Mouse (Mus musculus): ENCODE data around the gene Grip1. TPM values are rescaled to one million over a fixed set of nuclear protein-coding genes. Genes with fewer than 3 reads are reported as not detected.

Grip1 gene
- polyA plus RNA-seq, 1 experiment from 2014 or later: 2.3 TPM

DNA sequence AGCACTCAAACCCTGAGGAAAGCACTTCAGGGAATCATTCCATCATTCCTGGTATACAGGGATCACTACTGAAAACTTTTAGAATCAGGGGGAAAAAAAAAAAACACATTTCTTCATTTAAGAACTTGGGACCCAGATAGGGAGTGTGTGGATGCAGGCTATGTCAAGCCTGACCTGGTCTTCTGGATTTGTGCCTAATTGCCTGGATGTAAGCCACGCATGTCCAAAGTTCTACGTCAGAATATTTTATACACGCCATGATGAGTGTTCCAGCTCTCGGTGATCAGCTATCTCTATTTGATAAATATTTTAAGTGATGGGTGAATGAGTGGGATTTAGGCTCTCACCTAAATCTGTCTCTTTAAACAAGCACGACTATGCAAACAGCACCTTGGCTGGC, 552.0 kb downstream of the Grip1 start:
- 55% methylated on average over 5 of the region's 5 CpGs for WGBS
- Histone ChIP-seq H3K27me3 (replicated peaks) (no peaks in the 10 kb centered on the region), H3K4me3 (replicated peaks) (no peak overlapping the region), H3K4me2 (no peak overlapping the region), H3K4me1 (no peaks in the 10 kb centered on the region), H3K9ac (no peak overlapping the region), H3K9me3 (no peaks in the 10 kb centered on the region), H3K27ac (no peak overlapping the region), H3K36me3 (no peaks in the 10 kb centered on the region)
- ATAC-seq (ENCODE audit: insufficient read depth, low FRiP score, low read depth): no peak

GRCm38 (mm10) chr10:120012331-120012730, 558.7 kb downstream of the Grip1 start:
- no peaks in the 10 kb centered on the region for H3K4me1 ChIP-seq
- no peak overlapping the region for H3K27ac ChIP-seq
- H3K4me3 ChIP-seq (replicated peaks): no peak overlapping the region
- ATAC-seq (ENCODE audit: insufficient read depth, low FRiP score, low read depth): no peak
- H3K9me3 ChIP-seq: no peaks in the 10 kb centered on the region
- no peak overlapping the region for H3K9ac ChIP-seq
- no peak overlapping the region for H3K4me2 ChIP-seq
- WGBS: 91% methylated on average over 13 of the region's 13 CpGs
- H3K27me3 ChIP-seq (replicated peaks): no peaks in the 10 kb centered on the region
- H3K36me3 ChIP-seq: no peaks in the 10 kb centered on the region

DNA sequence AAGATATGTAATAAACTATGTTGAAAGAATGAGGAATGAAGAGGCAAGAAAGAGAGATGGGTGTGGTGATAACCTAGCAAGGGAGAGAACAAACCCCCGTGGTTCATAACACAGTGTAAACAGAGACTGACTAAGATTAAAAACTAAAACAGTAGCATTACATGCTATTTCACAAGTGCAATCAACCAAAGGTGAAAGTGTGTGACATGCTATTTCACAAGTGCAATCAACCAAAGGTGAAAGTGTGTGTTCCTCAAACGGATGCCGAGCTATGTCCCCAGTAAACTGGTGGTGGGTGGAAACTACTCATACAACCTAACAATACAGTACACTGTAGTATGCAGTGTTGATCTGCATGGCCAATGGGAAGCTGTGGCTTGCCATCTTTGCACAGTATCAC, 561.5 kb downstream of the Grip1 start:
- 51% methylated on average over 3 of the region's 3 CpGs for WGBS
- no peaks in the 10 kb centered on the region for H3K27me3 ChIP-seq (replicated peaks)
- H3K36me3 ChIP-seq: no peaks in the 10 kb centered on the region
- no peak overlapping the region for H3K9ac ChIP-seq
- H3K9me3 ChIP-seq: no peaks in the 10 kb centered on the region
- H3K27ac ChIP-seq: no peak overlapping the region
- H3K4me2 ChIP-seq: no peak overlapping the region
- no peak overlapping the region for H3K4me3 ChIP-seq (replicated peaks)
- H3K4me1 ChIP-seq: no peaks in the 10 kb centered on the region
- no peak for ATAC-seq (ENCODE audit: insufficient read depth, low FRiP score, low read depth)

- no peaks in the 10 kb centered on the region for H3K9me3 ChIP-seq
- no peaks in the 10 kb centered on the region for H3K27me3 ChIP-seq (replicated peaks)
- no peaks in the 10 kb centered on the region for H3K36me3 ChIP-seq
- H3K27ac ChIP-seq: no peak overlapping the region
- 85% methylated on average over 10 of the region's 10 CpGs for whole genome bisulfite sequencing
- no peak overlapping the region for H3K4me3 ChIP-seq (replicated peaks)
- no peaks in the 10 kb centered on the region for H3K4me1 ChIP-seq
- H3K4me2 ChIP-seq: no peak overlapping the region
- H3K9ac ChIP-seq: no peak overlapping the region
- no peak for ATAC-seq (ENCODE audit: insufficient read depth, low FRiP score, low read depth)
Observed at GRCm38 (mm10) chr10:120026437-120026836, 572.8 kb downstream of the Grip1 start.

- H3K9ac ChIP-seq: no peak overlapping the region
- no peak for ATAC-seq (ENCODE audit: insufficient read depth, low FRiP score, low read depth)
- WGBS: 83% methylated on average over 6 of the region's 6 CpGs
- H3K4me3 ChIP-seq (replicated peaks): no peak overlapping the region
- H3K27me3 ChIP-seq (replicated peaks): no peaks in the 10 kb centered on the region
- no peaks in the 10 kb centered on the region for H3K9me3 ChIP-seq
- no peaks in the 10 kb centered on the region for H3K36me3 ChIP-seq
- H3K4me1 ChIP-seq: no peaks in the 10 kb centered on the region
- no peak overlapping the region for H3K27ac ChIP-seq
- no peak overlapping the region for H3K4me2 ChIP-seq
Observed at GRCm38 (mm10) chr10:120030901-120031300, 577.3 kb downstream of the Grip1 start.

- H3K4me2 ChIP-seq: no peak overlapping the region
- no peak overlapping the region for H3K9ac ChIP-seq
- no peaks in the 10 kb centered on the region for H3K27me3 ChIP-seq (replicated peaks)
- H3K4me3 ChIP-seq (replicated peaks): no peak overlapping the region
- ATAC-seq (ENCODE audit: insufficient read depth, low FRiP score, low read depth): no peak
- no peak overlapping the region for H3K27ac ChIP-seq
- no peaks in the 10 kb centered on the region for H3K36me3 ChIP-seq
- H3K4me1 ChIP-seq: no peaks in the 10 kb centered on the region
- H3K9me3 ChIP-seq: no peaks in the 10 kb centered on the region
- WGBS: 92% methylated on average over 8 of the region's 8 CpGs
Observed at GRCm38 (mm10) chr10:120031316-120031715, 577.7 kb downstream of the Grip1 start.

- no peaks in the 10 kb centered on the region for H3K27me3 ChIP-seq (replicated peaks)
- H3K4me3 ChIP-seq (replicated peaks): no peak overlapping the region
- no peak overlapping the region for H3K9ac ChIP-seq
- H3K9me3 ChIP-seq: no peaks in the 10 kb centered on the region
- no peaks in the 10 kb centered on the region for H3K4me1 ChIP-seq
- H3K36me3 ChIP-seq: no peaks in the 10 kb centered on the region
- H3K27ac ChIP-seq: no peak overlapping the region
- ATAC-seq (ENCODE audit: insufficient read depth, low FRiP score, low read depth): no peak
- no peak overlapping the region for H3K4me2 ChIP-seq
- 81% methylated on average over 9 of the region's 9 CpGs for WGBS
Observed at GRCm38 (mm10) chr10:120033866-120034265, 580.2 kb downstream of the Grip1 start.

GRCm38 (mm10) chr10:120035211-120035733, 581.6 kb downstream of the Grip1 start:
- H3K9ac ChIP-seq: no peak overlapping the region
- 49% methylated on average over 15 of the region's 15 CpGs for WGBS
- no peak for ATAC-seq (ENCODE audit: insufficient read depth, low FRiP score, low read depth)
- no peak overlapping the region for H3K27ac ChIP-seq
- H3K4me2 ChIP-seq: no peak overlapping the region
- H3K36me3 ChIP-seq: no peaks in the 10 kb centered on the region
- no peaks in the 10 kb centered on the region for H3K4me1 ChIP-seq
- H3K4me3 ChIP-seq (replicated peaks): no peak overlapping the region
- H3K9me3 ChIP-seq: no peaks in the 10 kb centered on the region
- no peaks in the 10 kb centered on the region for H3K27me3 ChIP-seq (replicated peaks)

- no peaks in the 10 kb centered on the region for H3K9me3 ChIP-seq
- H3K4me2 ChIP-seq: no peak overlapping the region
- H3K4me1 ChIP-seq: no peaks in the 10 kb centered on the region
- H3K27ac ChIP-seq: no peak overlapping the region
- H3K27me3 ChIP-seq (replicated peaks): no peaks in the 10 kb centered on the region
- H3K36me3 ChIP-seq: no peaks in the 10 kb centered on the region
- H3K4me3 ChIP-seq (replicated peaks): no peak overlapping the region
- ATAC-seq (ENCODE audit: insufficient read depth, low FRiP score, low read depth): no peak
- H3K9ac ChIP-seq: no peak overlapping the region
- WGBS: 54% methylated on average over 6 of the region's 6 CpGs
Observed at GRCm38 (mm10) chr10:120035824-120036223, 582.2 kb downstream of the Grip1 start.

GRCm38 (mm10) chr10:120038194-120038593, 584.6 kb downstream of the Grip1 start:
- H3K4me3 ChIP-seq (replicated peaks): no peak overlapping the region
- H3K27ac ChIP-seq: no peak overlapping the region
- H3K36me3 ChIP-seq: no peaks in the 10 kb centered on the region
- WGBS: 90% methylated on average over 5 of the region's 5 CpGs
- no peaks in the 10 kb centered on the region for H3K9me3 ChIP-seq
- H3K9ac ChIP-seq: no peak overlapping the region
- no peak overlapping the region for H3K4me2 ChIP-seq
- H3K27me3 ChIP-seq (replicated peaks): no peaks in the 10 kb centered on the region
- ATAC-seq (ENCODE audit: insufficient read depth, low FRiP score, low read depth): no peak
- H3K4me1 ChIP-seq: no peaks in the 10 kb centered on the region

GRCm38 (mm10) chr10:120044237-120044636, 590.6 kb downstream of the Grip1 start:
- 90% methylated on average over 6 of the region's 6 CpGs for WGBS

DNA sequence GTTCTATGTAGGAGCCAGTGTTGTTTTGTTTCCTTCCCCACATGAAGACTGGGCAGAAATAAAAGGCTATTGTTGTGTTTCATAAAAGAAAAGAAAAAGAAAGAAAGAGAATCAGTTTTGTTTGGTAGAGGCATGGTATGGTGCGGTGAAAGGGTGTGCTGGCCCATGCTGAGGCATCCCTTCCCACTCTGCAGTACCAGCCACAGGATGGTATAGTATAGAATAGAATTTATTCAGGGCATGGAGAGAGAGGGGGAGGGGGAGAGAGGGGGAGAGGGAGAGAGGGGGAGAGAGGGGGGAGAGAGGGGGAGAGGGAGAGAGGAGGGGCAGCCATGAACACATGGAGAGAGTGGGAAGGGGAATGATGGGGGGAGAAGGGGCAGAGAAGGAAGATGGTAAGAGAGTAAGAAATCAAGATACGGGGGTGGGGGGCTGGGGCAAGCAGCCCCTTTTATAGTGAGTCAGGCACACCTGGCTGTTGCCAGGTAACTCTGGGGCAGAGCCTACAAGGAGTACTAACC, 591.1 kb downstream of the Grip1 start:
- H3K4me3 ChIP-seq (replicated peaks): no peak overlapping the region
- no peak overlapping the region for H3K27ac ChIP-seq
- H3K36me3 ChIP-seq: no peaks in the 10 kb centered on the region
- no peak overlapping the region for H3K4me2 ChIP-seq
- H3K9me3 ChIP-seq: no peaks in the 10 kb centered on the region
- WGBS: 86% methylated on average over 2 of the region's 2 CpGs
- no peak overlapping the region for H3K9ac ChIP-seq
- no peaks in the 10 kb centered on the region for H3K4me1 ChIP-seq
- no peaks in the 10 kb centered on the region for H3K27me3 ChIP-seq (replicated peaks)
- no peak for ATAC-seq (ENCODE audit: insufficient read depth, low FRiP score, low read depth)

More at GRCm38 (mm10) chr10:120044237-120044636, 590.6 kb downstream of the Grip1 start:
- Histone ChIP-seq H3K4me1 (no peaks in the 10 kb centered on the region), H3K4me3 (replicated peaks) (no peak overlapping the region), H3K9me3 (no peaks in the 10 kb centered on the region), H3K4me2 (no peak overlapping the region), H3K36me3 (no peaks in the 10 kb centered on the region), H3K27ac (no peak overlapping the region), H3K27me3 (replicated peaks) (no peaks in the 10 kb centered on the region), H3K9ac (no peak overlapping the region)
- ATAC-seq (ENCODE audit: insufficient read depth, low FRiP score, low read depth): no peak

All from stomach, embryonic 15.5 days (tissue).